9 mouse cellular contexts compared by ENCODE assay signal in the genomic region with DNA sequence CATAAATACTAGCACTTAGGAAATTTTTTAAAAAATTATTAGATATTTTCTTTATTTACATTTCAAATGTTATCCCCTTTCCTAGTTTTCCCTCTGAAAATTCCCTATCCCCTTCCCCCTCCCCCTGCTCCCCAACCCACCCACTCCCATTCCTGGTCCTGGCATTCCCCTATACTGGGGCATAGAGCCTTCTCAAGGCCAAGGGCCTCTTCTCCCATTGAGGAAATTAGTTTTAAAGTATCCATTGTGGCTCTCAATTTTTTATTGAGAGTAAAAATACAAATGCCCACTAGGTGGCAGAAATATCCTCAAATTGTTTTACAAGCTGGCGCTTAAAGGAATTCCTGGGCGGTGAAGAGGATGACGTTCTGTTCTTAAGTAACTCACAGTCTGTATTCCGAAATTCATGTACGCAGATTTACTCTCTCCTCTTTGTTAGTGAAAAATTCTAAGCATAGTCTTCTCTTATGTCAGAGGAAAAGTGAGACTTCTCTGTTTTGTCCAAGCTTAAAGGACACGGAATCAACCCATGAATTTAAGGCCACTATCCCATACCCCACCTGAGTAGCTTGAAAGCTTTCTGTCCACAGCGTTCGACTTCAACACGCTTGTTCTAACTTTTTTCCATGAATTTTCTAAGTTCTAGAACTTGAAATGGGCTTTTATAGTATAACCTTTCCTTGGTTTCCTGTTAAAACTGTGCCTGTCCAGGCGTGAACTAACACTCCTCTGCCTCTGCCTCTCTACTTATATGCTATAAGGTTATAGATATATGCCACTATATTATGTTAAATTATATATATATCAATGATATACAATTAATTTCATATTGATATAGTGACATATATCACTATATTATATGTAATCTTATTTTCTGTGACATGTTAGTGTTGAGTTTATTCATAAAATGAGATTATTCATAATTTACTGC. TPM values are rescaled to one million over a fixed set of nuclear protein-coding genes. Genes with fewer than 3 reads are reported as not detected.
A peak's percentile ranks its signal among the peaks of the same experiment; 100 is the strongest.
DNase-seq lines count a peak whose midpoint lies in the region; ATAC-seq and TF ChIP-seq lines count a peak whose summit lies in the region.
"Had no signal": no experiment of that assay in that cellular context is flagged by ENCODE, and none has a peak within 500 bp of the region (broad histone marks: within the 10 kb centered on the region; RNA-seq: fewer than 3 reads in every experiment).

No protein-coding gene starts in this region.

- H3K4me2 ChIP-seq in hindbrain, embryonic 11.5 days (replicated peaks; ENCODE audit: low read depth, low read length) = no peak overlapping the region
- no peak overlapping the region for H3K4me2 ChIP-seq in hindbrain, embryonic 12.5 days (replicated peaks)
- no peak overlapping the region for H3K4me2 ChIP-seq in neural tube, embryonic 14.5 days (ENCODE audit: low read depth, low read length)

- peak; percentile 75 for DNase-seq in hindbrain, embryonic 11.5 days (ENCODE audit: low spot score)
- DNase-seq in brain, embryonic 14.5 days (ENCODE audit: low read depth) = peak; percentile 88
- DNase-seq in induced T-regulatory cell, adult 2 months (ENCODE audit: low read depth) = peak; percentile 30
- DNase-seq in right cerebral cortex, postnatal 4 days = no peak
- DNase-seq in ovary, postnatal 10 days (ENCODE audit: low spot score) = no peak

- H3K36me3 ChIP-seq in hindbrain, embryonic 11.5 days (ENCODE audit: control insufficient read depth, insufficient read depth, low read length) = no peaks in the 10 kb centered on the region
- no peaks in the 10 kb centered on the region for H3K36me3 ChIP-seq in hindbrain, embryonic 12.5 days
- no peaks in the 10 kb centered on the region for H3K36me3 ChIP-seq in neural tube, embryonic 14.5 days (ENCODE audit: control insufficient read depth, insufficient read depth, low read length)

- no peak overlapping the region for H3K9ac ChIP-seq in hindbrain, embryonic 11.5 days (ENCODE audit: low read depth, low read length)
- H3K9ac ChIP-seq in hindbrain, embryonic 12.5 days = no peak overlapping the region
- no peak overlapping the region for H3K9ac ChIP-seq in neural tube, embryonic 14.5 days (replicated peaks; ENCODE audit: low read depth, low read length)

- H3K4me3 ChIP-seq in hindbrain, embryonic 11.5 days (ENCODE audit: low read depth, low read length) = no peak overlapping the region
- no peak overlapping the region for H3K4me3 ChIP-seq in hindbrain, embryonic 12.5 days
- H3K4me3 ChIP-seq in neural tube, embryonic 14.5 days (ENCODE audit: low read depth, low read length) = no peak overlapping the region

- no peak for TF ChIP-seq POLR2A in brain, embryonic 14.5 days (IDR thresholded peaks at IDR 0.05; ENCODE audit: borderline replicate concordance, extremely low read depth, insufficient read depth, insufficient read length, poor library complexity, severe bottlenecking)

- H3K9me3 ChIP-seq in hindbrain, embryonic 11.5 days (ENCODE audit: control insufficient read depth, low read length) = no peaks in the 10 kb centered on the region
- no peaks in the 10 kb centered on the region for H3K9me3 ChIP-seq in hindbrain, embryonic 12.5 days (replicated peaks)
- no peaks in the 10 kb centered on the region for H3K9me3 ChIP-seq in neural tube, embryonic 14.5 days (ENCODE audit: control insufficient read depth, low read length)

- H3K4me1 ChIP-seq in hindbrain, embryonic 11.5 days (replicated peaks; ENCODE audit: control insufficient read depth, insufficient read depth, low read length) = no peaks in the 10 kb centered on the region
- H3K4me1 ChIP-seq in hindbrain, embryonic 12.5 days = peaks cover 1% of the 10 kb centered on the region
- H3K4me1 ChIP-seq in neural tube, embryonic 14.5 days (ENCODE audit: control insufficient read depth, insufficient read depth, low read length) = no peaks in the 10 kb centered on the region

- 50% methylated on average over 10 of the region's 10 CpGs for WGBS in hindbrain, embryonic 11.5 days
- WGBS in hindbrain, embryonic 12.5 days = 47% methylated on average over 10 of the region's 10 CpGs
- WGBS in neural tube, embryonic 14.5 days = 51% methylated on average over 10 of the region's 10 CpGs

- no peaks in the 10 kb centered on the region for H3K27me3 ChIP-seq in hindbrain, embryonic 11.5 days (ENCODE audit: control insufficient read depth, insufficient read depth, low read length)
- peaks cover 1% of the 10 kb centered on the region for H3K27me3 ChIP-seq in hindbrain, embryonic 12.5 days
- no peaks in the 10 kb centered on the region for H3K27me3 ChIP-seq in neural tube, embryonic 14.5 days (ENCODE audit: control insufficient read depth, insufficient read depth, low read length)

- TF ChIP-seq CTCF in brain, embryonic 14.5 days (IDR thresholded peaks at IDR 0.05; ENCODE audit: borderline replicate concordance, extremely low read depth, insufficient read depth, insufficient read length) = peak; percentile 29; the same call in 1 of the 2 replicates

- peak; percentile 54 for ATAC-seq in hindbrain, embryonic 11.5 days (ENCODE audit: low FRiP score)
- ATAC-seq in hindbrain, embryonic 12.5 days (ENCODE audit: low FRiP score) = no peak
- ATAC-seq in CD4-positive, CD25-positive, alpha-beta regulatory T cell, adult 4 months = peak; percentile 53
- peak; percentile 63; the same call in 1 of the 2 replicates for ATAC-seq in neural tube, embryonic 14.5 days (ENCODE audit: low read depth)

- no peak overlapping the region for H3K27ac ChIP-seq in hindbrain, embryonic 11.5 days (ENCODE audit: low read depth, low read length)
- no peak overlapping the region for H3K27ac ChIP-seq in hindbrain, embryonic 12.5 days
- H3K27ac ChIP-seq in neural tube, embryonic 14.5 days (ENCODE audit: low read depth, low read length) = no peak overlapping the region

RNA-seq across cellular contexts. Expression of a gene that starts 4.9 kb away (rescaled TPM):
- polyA plus RNA-seq in hindbrain, embryonic 11.5 days (2014; fragmentation: Nextera tagmentation; extraction: Ambion mirVana) = 2.1 and 4.5 TPM in 2 replicates
- 2.1 and 2.6 TPM in 2 replicates for polyA plus RNA-seq in hindbrain, embryonic 12.5 days (2016; fragmentation: Nextera tagmentation; extraction: Ambion mirVana)
- not detected for polyA plus RNA-seq in CD4-positive, CD25-positive, alpha-beta regulatory T cell, adult 4 months (2017; shearing (Covaris generic))
- polyA plus RNA-seq in brain, embryonic 14.5 days (2012; rRNA removed) = 1.4 TPM in 2 replicates
- 0.46 and 1.3 TPM in 2 replicates for polyA plus RNA-seq in neural tube, embryonic 14.5 days (2014; fragmentation: Nextera tagmentation; extraction: Ambion mirVana)
- polyA plus RNA-seq: cerebellum, adult 2 months had no signal

RNA-seq across cellular contexts. Expression of a gene that starts 36.0 kb away (rescaled TPM):
- polyA plus RNA-seq in hindbrain, embryonic 11.5 days (2014; fragmentation: Nextera tagmentation; extraction: Ambion mirVana) = not detected in 2 replicates
- polyA plus RNA-seq in hindbrain, embryonic 12.5 days (2016; fragmentation: Nextera tagmentation; extraction: Ambion mirVana) = 0.09 TPM in 1 of 2 replicates, not detected in the other
- polyA plus RNA-seq in CD4-positive, CD25-positive, alpha-beta regulatory T cell, adult 4 months (2017; shearing (Covaris generic)) = not detected
- 0.03 TPM in 1 of 2 replicates, not detected in the other for polyA plus RNA-seq in brain, embryonic 14.5 days (2012; rRNA removed)
- polyA plus RNA-seq in neural tube, embryonic 14.5 days (2014; fragmentation: Nextera tagmentation; extraction: Ambion mirVana) = 0.12 TPM in 1 of 2 replicates, not detected in the other
- polyA plus RNA-seq: cerebellum, adult 2 months had no signal

Comparison
In these comparisons a context has a peak if more than half of its experiments do, and no peak if none do; other contexts are left out.
1. DNase-seq: peak in hindbrain, embryonic 11.5 days (single experiment), brain, embryonic 14.5 days (single experiment) and induced T-regulatory cell, adult 2 months (single experiment); none in right cerebral cortex, postnatal 4 days (single experiment) and ovary, postnatal 10 days (single experiment).